ENCODE assay signal across 8 mouse cellular contexts in genomic region chr8:84659936-84660818, GRCm38 (mm10). TPM values are rescaled to one million over a fixed set of nuclear protein-coding genes. Genes with fewer than 3 reads are reported as not detected.
DNase-seq lines count a peak whose midpoint lies in the region; ATAC-seq and TF ChIP-seq lines count a peak whose summit lies in the region.

No protein-coding gene starts in this region.

- no peaks in the 10 kb centered on the region for H3K9me3 ChIP-seq in lung, embryonic 15.5 days

- no peaks in the 10 kb centered on the region for H3K27me3 ChIP-seq in lung, embryonic 15.5 days

- DNase-seq in ES-CJ7 (ENCODE audit: low read depth, low spot score), result peak; percentile 94
- peak; percentile 99 for DNase-seq in heart, adult 11 months
- peak; percentile 74 for DNase-seq in kidney, adult 11 months
- peak; percentile 43 for DNase-seq in ovary, postnatal 14 days (ENCODE audit: low spot score)
- peak; percentile 61 to 71 for DNase-seq in urinary bladder, postnatal 36 days (ENCODE audit: low spot score in 2 of 2)
- DNase-seq in left cerebral cortex, postnatal 14 days (ENCODE audit: low spot score in 2 of 2), result no peak

- WGBS in lung, embryonic 15.5 days, result 2% methylated on average over 33 of the region's 33 CpGs

- no peak for ATAC-seq in lung, embryonic 15.5 days (ENCODE audit: borderline replicate concordance, extremely low read depth, low FRiP score, low TSS enrichment)

- no peaks in the 10 kb centered on the region for H3K36me3 ChIP-seq in lung, embryonic 15.5 days

- H3K4me2 ChIP-seq in lung, embryonic 15.5 days, result peak overlapping the region; percentile 76

- H3K4me3 ChIP-seq in bone marrow macrophage, adult 2 months (ENCODE audit: insufficient read depth, low read length), result peak overlapping the region; percentile 87
- peak overlapping the region; percentile 73 for H3K4me3 ChIP-seq in lung, embryonic 15.5 days

- intact Hi-C loops in left cerebral cortex, postnatal 14 days (cut with DNase I), result no loop called here

- no peak for TF ChIP-seq CTCF in bone marrow macrophage, adult 2 months (IDR thresholded peaks at IDR 0.05; ENCODE audit: low read depth, low read length)

- H3K4me1 ChIP-seq in bone marrow macrophage, adult 2 months (ENCODE audit: control insufficient read depth, insufficient read depth, low read length), result peaks cover 24% of the 10 kb centered on the region
- peaks cover 61% of the 10 kb centered on the region for H3K4me1 ChIP-seq in lung, embryonic 15.5 days

- no peak for TF ChIP-seq POLR2A in bone marrow macrophage, adult 2 months (IDR thresholded peaks at IDR 0.05; ENCODE audit: borderline replicate concordance, low read depth, low read length)

- peak overlapping the region; percentile 79 for H3K27ac ChIP-seq in bone marrow macrophage, adult 2 months (ENCODE audit: insufficient read depth, low read depth, low read length)
- H3K27ac ChIP-seq in lung, embryonic 15.5 days, result peak overlapping the region; percentile 97

- peak overlapping the region; percentile 66 for H3K9ac ChIP-seq in lung, embryonic 15.5 days

RNA-seq across cellular contexts. Expression of gene Ier2, which starts 2.5 kb away (rescaled TPM):
- 23.3 and 24.7 TPM in 2 replicates for polyA plus RNA-seq in bone marrow macrophage, adult 2 months (2012; ENCODE audit: insufficient read depth, insufficient read length, missing spikeins)
- 91.2 and 92.0 TPM in 2 replicates for polyA plus RNA-seq in lung, embryonic 15.5 days (2015; fragmentation: Nextera tagmentation; extraction: Ambion mirVana)
- total RNA-seq in left cerebral cortex, postnatal 14 days (2021), result 10 to 100 TPM; 12.6 to 14.8 TPM

RNA-seq across cellular contexts. Expression of gene Trmt1, which starts 25.9 kb away (rescaled TPM):
- polyA plus RNA-seq in bone marrow macrophage, adult 2 months (2012; ENCODE audit: insufficient read depth, insufficient read length, missing spikeins), result 46.8 and 58.4 TPM in 2 replicates
- polyA plus RNA-seq in lung, embryonic 15.5 days (2015; fragmentation: Nextera tagmentation; extraction: Ambion mirVana), result 57.5 and 58.4 TPM in 2 replicates
- total RNA-seq in left cerebral cortex, postnatal 14 days (2021), result 10 to 100 TPM; 89.3 to 96.7 TPM

RNA-seq across cellular contexts. Expression of gene Nacc1, which starts 27.5 kb away (rescaled TPM):
- polyA plus RNA-seq in bone marrow macrophage, adult 2 months (2012; ENCODE audit: insufficient read depth, insufficient read length, missing spikeins), result 30.8 and 35.2 TPM in 2 replicates
- polyA plus RNA-seq in lung, embryonic 15.5 days (2015; fragmentation: Nextera tagmentation; extraction: Ambion mirVana), result 20.2 and 21.6 TPM in 2 replicates
- total RNA-seq in left cerebral cortex, postnatal 14 days (2021), result 10 to 100 TPM; 90.2 to 91.9 TPM

RNA-seq across cellular contexts. Expression of gene Lyl1, which starts 41.1 kb away (rescaled TPM):
- polyA plus RNA-seq in bone marrow macrophage, adult 2 months (2012; ENCODE audit: insufficient read depth, insufficient read length, missing spikeins), result 91.9 and 102 TPM in 2 replicates
- 11.9 and 12.1 TPM in 2 replicates for polyA plus RNA-seq in lung, embryonic 15.5 days (2015; fragmentation: Nextera tagmentation; extraction: Ambion mirVana)
- 1 to 10 TPM; 2.7 to 4.3 TPM for total RNA-seq in left cerebral cortex, postnatal 14 days (2021)

Comparison
In these comparisons a context has a peak if more than half of its experiments do, and no peak if none do; other contexts are left out.
1. DNase-seq: peak in ES-CJ7 (single experiment), heart, adult 11 months (single experiment), kidney, adult 11 months (single experiment), ovary, postnatal 14 days (single experiment) and urinary bladder, postnatal 36 days (2 of 2); none in left cerebral cortex, postnatal 14 days (0 of 2).